Mouse (Mus musculus) limb, embryonic 13.5 days (tissue): ENCODE measurements around the gene Mrpl23. TPM values are rescaled to one million over a fixed set of nuclear protein-coding genes. Genes with fewer than 3 reads are reported as not detected.
A peak's percentile ranks its signal among the peaks of the same experiment; 100 is the strongest.

Experiments
- ATAC-seq: fragments of 200-750 bp; cut with Nextera tagmentation; 2 replicates; pipeline ENCODE4 v1.8.0; 2017; ENCODE audit warnings: low read depth, moderate number of reproducible peaks, moderate TSS enrichment; ENCODE audit not compliant: low FRiP score
- H3K27ac ChIP-seq: fragments of 300-500 bp; sonication (generic); 2 replicates; pipeline ENCODE4 v1.5.1; 2015; ENCODE audit warnings: inconsistent platforms, mild to moderate bottlenecking, moderate library complexity
- H3K27me3 ChIP-seq: fragments of 300-500 bp; sonication (generic); 2 replicates; pipeline ENCODE4 v1.6.1; 2015; ENCODE audit warnings: mild to moderate bottlenecking, inconsistent platforms
- H3K36me3 ChIP-seq: fragments of 300-500 bp; sonication (generic); 2 replicates; pipeline ENCODE4 v1.6.1; 2015; ENCODE audit warnings: inconsistent platforms, mild to moderate bottlenecking, moderate library complexity
- H3K4me1 ChIP-seq: fragments of 300-500 bp; sonication (generic); 2 replicates; pipeline ENCODE4 v1.6.1; 2015; ENCODE audit warnings: inconsistent platforms
- H3K4me2 ChIP-seq: fragments of 300-500 bp; sonication (generic); replicated peaks from 2 replicates; pipeline ENCODE4 v1.6.1; 2015; ENCODE audit warnings: inconsistent platforms, mild to moderate bottlenecking, moderate library complexity
- H3K4me3 ChIP-seq: fragments of 300-500 bp; sonication (generic); 2 replicates; pipeline ENCODE4 v1.5.1; 2015; ENCODE audit warnings: moderate library complexity, mild to moderate bottlenecking, inconsistent platforms
- H3K9ac ChIP-seq: fragments of 300-500 bp; sonication (generic); 2 replicates; pipeline ENCODE4 v1.6.1; 2015; ENCODE audit warnings: mild to moderate bottlenecking, inconsistent platforms
- H3K9me3 ChIP-seq: fragments of 300-500 bp; sonication (generic); 2 replicates; pipeline ENCODE4 v1.6.1; 2016; ENCODE audit warnings: inconsistent platforms
- WGBS: fragments of 180-500 bp; shearing (Covaris S2); methylation state at CpG from one replicate; pipeline ENCODE4 v1.1.7; 2015; 5-methylcytosine and 5-hydroxymethylcytosine counted together
- polyA plus RNA-seq: library from polyadenylated mRNA; unstranded; fragments of >200 nt; fragmentation: Nextera tagmentation; extraction: Ambion mirVana; gene quantifications from 2 replicates; pipeline ENCODE4 v1.2.1, GENCODE M21; 2015

Gene Mrpl23
- polyA plus RNA-seq, 1 experiment from 2014 or later: 35.1 TPM

DNA sequence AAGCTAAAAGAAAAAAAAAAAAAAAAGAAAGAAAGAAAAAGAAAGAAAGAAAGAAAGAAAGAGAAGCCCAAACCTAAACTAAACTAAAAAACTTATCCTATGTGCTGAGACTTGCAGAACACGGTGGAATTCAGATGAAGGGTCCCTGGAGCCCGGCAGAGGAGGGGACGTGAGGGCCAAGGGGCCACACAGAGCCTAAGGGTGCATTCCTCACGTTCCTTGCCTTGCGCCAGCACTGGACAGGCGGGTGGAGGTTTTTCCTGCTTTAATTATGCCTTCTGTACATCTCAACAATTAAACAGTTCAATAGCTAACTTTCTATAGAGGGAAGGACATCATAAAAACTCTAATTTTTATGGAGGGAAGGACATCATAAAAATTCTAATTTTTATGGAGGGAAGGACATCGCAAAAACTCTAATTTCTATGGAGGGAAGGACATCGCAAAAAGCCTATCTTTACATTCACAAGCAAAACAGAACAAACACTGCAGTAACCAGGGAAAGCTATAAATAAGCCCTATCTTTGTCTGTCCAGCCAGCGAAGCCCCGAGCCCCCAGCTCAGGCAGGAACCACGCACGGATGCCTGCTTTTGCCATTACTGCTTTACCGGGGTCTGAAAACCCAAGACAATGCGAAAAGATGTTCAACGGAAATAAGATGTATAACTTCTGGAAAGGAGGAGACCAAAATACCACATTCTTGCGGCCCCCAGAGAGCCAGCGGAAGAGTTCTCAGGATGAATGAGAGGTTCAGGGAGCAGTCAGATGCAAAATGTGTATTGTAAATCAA is 9.1 kb upstream of the Mrpl23 start:
- Histone ChIP-seq H3K9ac (0 out of 2 replicates have a peak overlapping the region, but pooled peaks have one; percentile 26), H3K27me3 (no peaks in the 10 kb centered on the region), H3K4me1 (peaks cover 64% of the 10 kb centered on the region), H3K4me2 (no peak overlapping the region), H3K9me3 (no peaks in the 10 kb centered on the region), H3K36me3 (no peaks in the 10 kb centered on the region), H3K4me3 (no peak overlapping the region), H3K27ac (peak overlapping the region; percentile 83)
- WGBS: 23% methylated on average over 17 of the region's 17 CpGs
- 0 out of 2 replicates have a peak, but pooled peaks have one; percentile 22 for ATAC-seq

DNA sequence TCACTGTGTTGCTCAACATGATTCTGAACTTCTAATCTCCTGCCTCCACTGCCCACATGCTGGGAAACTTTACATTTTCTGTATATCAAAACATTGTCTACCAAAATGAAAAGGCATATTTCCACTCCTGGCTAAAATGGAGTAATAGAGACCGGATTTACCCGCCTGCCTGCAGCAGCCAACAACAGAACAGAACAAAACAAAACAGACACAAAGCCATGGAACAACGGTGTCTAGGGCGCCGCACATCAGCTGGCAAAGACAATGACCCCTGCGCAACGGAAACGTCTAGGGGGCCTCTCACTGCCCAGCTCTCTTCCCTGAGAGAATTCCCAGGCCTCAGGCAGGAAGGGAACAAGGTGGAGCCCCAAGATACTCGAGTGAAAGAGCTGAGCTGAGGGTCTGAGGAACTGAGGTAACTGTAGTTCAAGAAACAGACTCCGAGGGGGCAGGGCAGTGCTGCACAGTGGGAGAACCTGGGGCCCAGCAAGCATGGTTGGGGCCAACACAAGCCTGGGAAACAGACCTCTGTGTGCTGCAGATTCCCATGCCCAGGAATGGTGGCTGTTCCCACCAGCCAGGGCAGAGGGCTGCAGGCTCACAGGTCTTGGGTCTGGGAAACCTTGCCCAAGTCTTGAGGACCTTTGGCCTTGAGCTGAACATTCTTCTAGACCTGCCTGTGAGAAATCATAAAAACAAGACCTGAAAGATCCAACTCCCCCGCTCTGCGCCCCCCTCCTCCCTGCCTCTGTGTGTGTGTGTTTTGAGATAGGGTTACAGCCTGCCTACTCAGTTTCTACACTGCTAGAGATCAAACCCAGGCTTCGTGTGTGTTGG is 6.9 kb upstream of the Mrpl23 start:
- ATAC-seq: peak; percentile 66
- H3K4me3 ChIP-seq: no peak overlapping the region
- no peaks in the 10 kb centered on the region for H3K9me3 ChIP-seq
- H3K9ac ChIP-seq: peak overlapping the region; percentile 31; the same call in 1 of the 2 replicates
- H3K36me3 ChIP-seq: no peaks in the 10 kb centered on the region
- H3K27ac ChIP-seq: peak overlapping the region; percentile 88
- no peaks in the 10 kb centered on the region for H3K27me3 ChIP-seq
- WGBS: 35% methylated on average over 13 of the region's 13 CpGs
- peaks cover 74% of the 10 kb centered on the region for H3K4me1 ChIP-seq
- 0 out of 2 replicates have a peak overlapping the region, but pooled peaks have one; percentile 5 for H3K4me2 ChIP-seq

DNA sequence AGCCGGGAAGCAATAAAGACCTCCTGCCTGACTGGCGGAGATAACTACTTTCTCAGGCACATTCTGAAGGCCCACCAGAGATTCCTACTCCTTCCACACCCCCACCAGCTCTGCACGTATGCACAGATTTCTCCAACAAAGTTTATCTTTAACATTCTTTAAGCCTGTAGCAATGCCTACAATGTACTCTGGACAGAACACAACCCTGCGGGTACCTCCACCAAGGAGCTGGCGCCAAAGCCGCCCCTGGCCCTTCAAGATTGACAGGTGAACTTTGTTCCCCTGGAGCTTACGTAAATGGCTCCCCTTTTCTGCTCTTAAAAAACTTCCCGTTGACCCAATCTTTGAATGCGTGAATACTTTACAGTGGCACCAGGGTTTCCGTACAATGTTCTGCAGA is 3.1 kb upstream of the Mrpl23 start:
- WGBS: 53% methylated on average over 10 of the region's 10 CpGs
- Histone ChIP-seq H3K4me1 (peaks cover 81% of the 10 kb centered on the region), H3K9ac (no peak overlapping the region), H3K27ac (peak overlapping the region; percentile 48; the same call in 1 of the 2 replicates), H3K4me3 (no peak overlapping the region), H3K4me2 (no peak overlapping the region), H3K27me3 (no peaks in the 10 kb centered on the region), H3K9me3 (no peaks in the 10 kb centered on the region), H3K36me3 (no peaks in the 10 kb centered on the region)
- ATAC-seq: no peak

DNA sequence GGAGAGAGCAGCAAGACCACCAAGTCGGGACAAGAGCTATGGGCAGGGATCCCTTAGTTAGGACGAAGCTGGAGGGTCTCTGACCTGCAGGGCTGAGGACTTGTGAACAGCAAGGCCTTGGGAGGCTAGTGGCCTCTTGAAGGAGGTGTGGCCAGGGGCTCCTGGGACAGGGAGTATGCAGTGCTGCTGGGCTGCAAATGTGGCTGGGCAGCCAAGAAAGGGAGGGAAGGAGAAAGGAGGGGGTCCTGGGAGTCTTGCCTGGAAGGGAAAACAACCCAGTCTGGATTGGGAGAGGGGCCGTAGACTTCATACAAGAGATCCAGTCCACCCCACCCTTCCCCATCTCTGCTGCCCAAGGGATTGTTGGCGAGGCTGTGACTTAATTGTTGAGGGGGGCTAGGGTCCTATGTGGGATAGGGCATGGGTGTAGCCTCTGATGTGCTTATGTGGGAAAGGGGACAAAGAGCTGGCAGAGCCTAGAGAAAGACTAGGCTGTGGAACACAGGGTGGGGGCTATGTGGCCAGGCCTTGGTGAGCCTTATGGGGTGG is 439 bp upstream of the Mrpl23 start:
- 68% methylated on average over 4 of the region's 4 CpGs for WGBS
- Histone ChIP-seq H3K27ac (peak overlapping the region; percentile 96), H3K27me3 (no peaks in the 10 kb centered on the region), H3K4me3 (no peak overlapping the region), H3K9me3 (no peaks in the 10 kb centered on the region), H3K4me2 (peak overlapping the region; percentile 79; the same call in 1 of the 2 replicates), H3K4me1 (peaks cover 78% of the 10 kb centered on the region), H3K36me3 (no peaks in the 10 kb centered on the region), H3K9ac (peak overlapping the region; percentile 83; the same call in 1 of the 2 replicates)
- ATAC-seq: no peak

DNA sequence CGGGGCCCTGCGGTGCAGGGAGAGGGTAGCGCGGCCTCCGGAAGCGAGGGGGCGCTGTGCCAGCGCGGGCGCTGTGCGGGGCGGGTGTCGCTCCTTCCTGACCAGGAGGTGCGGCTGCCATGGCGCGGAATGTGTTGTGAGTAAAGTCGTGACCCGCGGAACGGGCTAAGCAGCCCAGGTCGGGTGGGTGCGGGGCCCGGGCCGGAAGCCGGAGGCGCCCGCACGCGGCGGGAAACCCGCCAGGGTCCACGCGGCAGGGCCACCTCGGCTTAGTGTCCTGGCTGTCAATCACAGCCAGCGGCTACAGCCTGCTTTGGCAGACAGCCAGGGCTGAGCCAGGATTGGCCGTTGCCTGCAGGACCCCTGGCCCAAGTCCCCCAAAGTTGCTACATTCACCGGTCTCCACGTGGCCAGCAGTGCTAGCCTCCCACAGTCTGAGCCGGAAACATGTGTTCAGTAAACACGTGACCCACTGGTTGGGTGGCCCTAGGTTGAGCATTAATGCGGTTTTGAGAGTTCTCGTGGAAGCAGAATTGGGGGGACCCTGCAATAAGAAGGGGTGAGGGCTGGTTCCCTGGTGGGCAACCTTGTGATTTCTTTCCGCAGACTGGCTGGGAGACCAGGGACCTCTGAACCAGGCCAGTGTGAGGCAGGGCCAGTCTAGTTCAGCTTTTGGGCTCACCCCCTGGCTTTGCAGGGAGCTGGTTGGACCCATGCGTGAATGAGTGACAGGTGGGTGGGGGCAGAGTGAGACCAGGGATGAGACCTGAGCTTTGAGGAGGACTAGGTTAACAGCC is 771 bp downstream of the Mrpl23 start:
- Histone ChIP-seq H3K27me3 (no peaks in the 10 kb centered on the region), H3K9ac (peak overlapping the region; percentile 83), H3K36me3 (no peaks in the 10 kb centered on the region), H3K4me2 (peak overlapping the region; percentile 79), H3K4me3 (peak overlapping the region; percentile 58), H3K27ac (peak overlapping the region; percentile 96), H3K9me3 (no peaks in the 10 kb centered on the region), H3K4me1 (peaks cover 79% of the 10 kb centered on the region)
- peak; percentile 71 for ATAC-seq
- WGBS: under 1% methylated on average over 44 of the region's 44 CpGs

DNA sequence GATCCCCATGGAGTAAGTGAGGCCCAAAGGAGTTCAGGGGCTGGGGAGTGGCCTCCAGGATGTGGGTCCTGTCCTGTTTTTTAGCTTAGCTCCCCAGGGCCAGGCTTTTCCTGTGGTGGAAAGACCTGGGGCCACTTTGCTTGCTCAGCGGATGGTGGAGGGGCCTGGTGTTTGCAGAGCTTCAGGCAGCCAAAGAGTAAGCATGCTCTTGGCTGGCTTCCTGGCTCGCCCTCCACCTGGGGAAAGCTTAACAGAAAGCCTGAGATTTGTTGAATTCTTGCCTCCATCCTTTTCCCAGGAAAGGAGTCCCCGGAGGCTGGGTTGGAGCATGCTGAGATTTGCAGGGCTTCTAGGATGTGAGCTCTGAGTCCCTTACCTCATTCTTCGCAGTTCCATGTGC is 2.6 kb downstream of the Mrpl23 start:
- 44% methylated on average over 4 of the region's 4 CpGs for WGBS
- peaks cover 81% of the 10 kb centered on the region for H3K4me1 ChIP-seq
- H3K27me3 ChIP-seq: no peaks in the 10 kb centered on the region
- peak overlapping the region; percentile 19 for H3K9ac ChIP-seq
- no peaks in the 10 kb centered on the region for H3K36me3 ChIP-seq
- H3K27ac ChIP-seq: peak overlapping the region; percentile 96
- peak overlapping the region; percentile 21; the same call in 1 of the 2 replicates for H3K4me2 ChIP-seq
- ATAC-seq: no peak
- H3K4me3 ChIP-seq: no peak overlapping the region
- no peaks in the 10 kb centered on the region for H3K9me3 ChIP-seq

DNA sequence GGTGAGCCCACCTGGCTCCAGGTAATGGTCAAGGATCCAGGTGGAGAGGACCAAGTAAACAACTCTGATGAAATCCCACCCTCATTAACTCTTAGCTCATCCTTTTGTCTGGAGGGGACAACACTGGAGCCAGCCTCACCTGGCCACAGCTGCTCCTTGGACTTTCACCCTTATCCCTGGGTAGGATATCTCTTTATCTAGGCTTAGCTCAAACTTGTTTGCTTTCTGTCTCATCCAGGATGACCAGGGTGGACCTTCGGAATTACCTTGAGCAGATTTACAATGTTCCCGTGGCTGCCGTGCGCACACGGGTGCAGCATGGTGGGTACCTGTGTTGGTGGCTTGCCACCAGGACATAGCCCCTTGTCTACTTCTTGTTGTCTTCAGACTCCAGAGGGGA is 3.3 kb downstream of the Mrpl23 start:
- Histone ChIP-seq H3K27me3 (no peaks in the 10 kb centered on the region), H3K4me3 (no peak overlapping the region), H3K36me3 (no peaks in the 10 kb centered on the region), H3K9me3 (no peaks in the 10 kb centered on the region), H3K4me1 (peaks cover 88% of the 10 kb centered on the region), H3K9ac (no peak overlapping the region), H3K27ac (peak overlapping the region; percentile 96), H3K4me2 (no peak overlapping the region)
- ATAC-seq: no peak
- 96% methylated on average over 5 of the region's 5 CpGs for WGBS

DNA sequence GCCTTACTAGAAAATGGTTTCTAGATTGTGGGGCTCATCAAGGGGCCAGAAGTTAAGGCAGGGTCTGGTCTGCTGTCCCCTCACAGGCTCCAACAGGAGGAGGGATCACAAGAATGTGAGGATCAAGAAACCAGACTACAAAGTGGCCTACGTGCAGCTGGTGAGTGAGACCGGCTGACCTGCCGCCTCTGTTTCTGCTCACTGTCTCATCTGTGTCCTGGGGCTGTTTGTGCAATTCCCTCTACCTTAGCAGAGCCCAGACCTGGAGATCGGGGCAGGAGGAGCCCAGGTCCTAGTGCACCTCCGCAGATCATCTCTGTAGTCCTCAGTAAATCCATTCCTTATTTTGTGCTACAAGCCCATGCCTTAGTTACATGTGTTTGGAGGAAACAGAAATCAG is 4.7 kb downstream of the Mrpl23 start:
- 24% methylated on average over 5 of the region's 5 CpGs for WGBS
- Histone ChIP-seq H3K27me3 (no peaks in the 10 kb centered on the region), H3K4me1 (peaks cover 95% of the 10 kb centered on the region), H3K4me2 (no peak overlapping the region), H3K36me3 (0 out of 2 replicates have a peak, but pooled peaks cover 6% of the 10 kb centered on the region), H3K27ac (peak overlapping the region; percentile 97), H3K9me3 (no peaks in the 10 kb centered on the region), H3K4me3 (no peak overlapping the region), H3K9ac (no peak overlapping the region)
- ATAC-seq: no peak

DNA sequence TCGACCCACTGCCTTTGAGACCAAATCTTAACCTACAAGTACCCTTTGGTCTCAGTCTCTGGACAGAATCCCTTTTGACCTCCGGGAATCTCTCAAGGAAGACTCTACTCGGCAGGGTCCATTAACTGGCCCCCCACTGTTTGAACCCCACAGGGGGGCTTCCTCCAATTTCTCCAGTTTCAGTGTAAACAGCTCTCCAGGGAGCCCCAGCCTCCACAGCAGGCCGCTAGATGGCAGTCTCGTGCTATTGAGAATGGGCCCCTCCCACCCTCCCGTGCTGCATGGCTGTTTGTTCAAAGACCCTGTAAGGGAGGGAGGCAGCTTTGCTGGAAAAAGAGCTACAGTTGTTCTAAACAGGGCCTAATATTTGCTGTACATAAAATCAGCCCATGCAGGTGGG is 5.4 kb downstream of the Mrpl23 start:
- ATAC-seq: peak; percentile 64
- Histone ChIP-seq H3K4me1 (peaks cover 95% of the 10 kb centered on the region), H3K9ac (no peak overlapping the region; the same call in 1 of the 2 replicates), H3K27ac (peak overlapping the region; percentile 97), H3K9me3 (no peaks in the 10 kb centered on the region), H3K27me3 (no peaks in the 10 kb centered on the region), H3K4me2 (peak overlapping the region; percentile 40), H3K4me3 (no peak overlapping the region), H3K36me3 (0 out of 2 replicates have a peak, but pooled peaks cover 6% of the 10 kb centered on the region)
- WGBS: 2% methylated on average over 6 of the region's 6 CpGs

DNA sequence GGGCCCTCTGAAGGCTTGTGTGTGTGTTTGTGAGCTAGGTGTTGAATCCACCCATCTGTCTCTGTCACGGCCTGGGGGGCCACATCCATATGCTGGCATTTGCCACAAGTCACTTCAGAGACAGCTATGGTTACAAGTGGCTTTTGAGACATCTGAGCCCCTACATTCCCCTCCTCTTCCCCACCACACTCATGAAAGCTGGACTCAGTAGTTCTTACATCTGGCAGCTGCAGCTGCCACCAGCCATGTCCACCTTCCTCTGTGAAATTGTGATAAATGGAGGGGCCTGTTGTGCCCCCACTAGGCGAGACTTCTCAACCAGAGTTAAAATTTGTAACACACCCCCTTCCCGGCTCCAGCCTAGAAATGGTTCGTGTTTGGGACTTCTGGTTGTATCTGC is 5.8 kb downstream of the Mrpl23 start:
- Histone ChIP-seq H3K9ac (peak overlapping the region; percentile 52), H3K9me3 (no peaks in the 10 kb centered on the region), H3K4me1 (peaks cover 95% of the 10 kb centered on the region), H3K4me3 (no peak overlapping the region), H3K4me2 (peak overlapping the region; percentile 40), H3K27me3 (no peaks in the 10 kb centered on the region), H3K36me3 (0 out of 2 replicates have a peak, but pooled peaks cover 6% of the 10 kb centered on the region), H3K27ac (peak overlapping the region; percentile 97)
- ATAC-seq: peak; percentile 37; the same call in 1 of the 2 replicates
- 9% methylated on average over 4 of the region's 4 CpGs for WGBS

DNA sequence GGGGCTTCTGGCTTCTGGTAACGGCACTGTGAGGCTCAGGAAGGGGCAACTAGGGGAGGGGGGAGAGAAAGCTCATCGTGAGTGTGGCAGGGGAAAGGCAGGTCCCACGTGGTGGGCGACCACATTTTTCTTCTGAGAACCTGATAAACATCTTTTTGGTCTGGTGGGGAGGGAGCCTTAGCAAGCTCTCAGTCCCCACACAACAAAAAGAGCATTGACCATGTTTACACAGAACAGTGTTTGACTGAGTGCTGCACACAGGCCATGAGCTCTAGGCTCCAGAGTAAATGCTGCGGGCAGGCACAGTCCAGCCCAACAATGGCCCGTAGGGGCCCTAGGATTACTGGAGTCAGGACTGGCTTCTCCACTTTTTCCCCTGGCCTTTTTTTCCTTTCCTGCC is 6.3 kb downstream of the Mrpl23 start:
- no peak for ATAC-seq
- H3K4me3 ChIP-seq: no peak overlapping the region
- H3K27ac ChIP-seq: peak overlapping the region; percentile 97
- peak overlapping the region; percentile 52 for H3K9ac ChIP-seq
- H3K4me1 ChIP-seq: peaks cover 95% of the 10 kb centered on the region
- H3K4me2 ChIP-seq: peak overlapping the region; percentile 40
- 22% methylated on average over 6 of the region's 6 CpGs for WGBS
- H3K27me3 ChIP-seq: no peaks in the 10 kb centered on the region
- H3K36me3 ChIP-seq: 0 out of 2 replicates have a peak, but pooled peaks cover 6% of the 10 kb centered on the region
- no peaks in the 10 kb centered on the region for H3K9me3 ChIP-seq
